Mouse (Mus musculus) embryonic fibroblast, embryonic 13.5 days (primary cell): ENCODE results near the gene Maip1. TPM values are rescaled to one million over a fixed set of nuclear protein-coding genes. Genes with fewer than 3 reads are reported as not detected.
A peak's percentile ranks its signal among the peaks of the same experiment; 100 is the strongest.

Experiments used
- H3K27ac ChIP-seq: 2 replicates; pipeline ENCODE4 v1.5.1; 2012; ENCODE audit warnings: low read length, control low read depth, inconsistent platforms; ENCODE audit not compliant: insufficient read depth
- H3K4me1 ChIP-seq: 2 replicates; pipeline ENCODE4 v1.6.1; 2011; ENCODE audit warnings: low read length; ENCODE audit not compliant: control insufficient read depth, insufficient read depth
- H3K4me3 ChIP-seq: 2 replicates; pipeline ENCODE4 v1.5.1; 2011; ENCODE audit warnings: mild to moderate bottlenecking, control low read depth, low read length; ENCODE audit not compliant: insufficient read depth
- CTCF ChIP-seq: IDR thresholded peaks from 2 replicates; pipeline ENCODE4 v1.5.1; 2011; ENCODE audit warnings: mild to moderate bottlenecking, control low read depth, low read length, moderate library complexity, borderline replicate concordance; ENCODE audit not compliant: insufficient read depth
- POLR2A ChIP-seq: IDR thresholded peaks from 2 replicates; pipeline ENCODE4 v1.6.1; 2011; ENCODE audit warnings: low read depth, mild to moderate bottlenecking, control low read depth, low read length, moderate library complexity
- polyA plus RNA-seq: library from polyadenylated mRNA; stranded (reverse); fragments of >200 nt; gene quantifications from 2 replicates; pipeline ENCODE4 v1.2.4, GENCODE M21; 2011; ENCODE audit warnings: low read depth; ENCODE audit not compliant: missing spikeins, insufficient read length

Gene Maip1
- polyA plus RNA-seq, 1 experiment: 11.5 TPM

GRCm38 (mm10) chr1:57423696-57424095 lies 17.6 kb downstream of the Maip1 start:
- TF ChIP-seq POLR2A (no peak), CTCF (peak; percentile 26; the same call in 1 of the 2 replicates)
- Histone ChIP-seq H3K4me3 (no peak overlapping the region), H3K4me1 (no peaks in the 10 kb centered on the region), H3K27ac (no peak overlapping the region)

GRCm38 (mm10) chr1:57428368-57429308 lies 22.5 kb downstream of the Maip1 start:
- H3K27ac ChIP-seq: no peak overlapping the region
- H3K4me1 ChIP-seq: no peaks in the 10 kb centered on the region
- TF ChIP-seq POLR2A: no peak
- TF ChIP-seq CTCF: peak; percentile 54; the same call in 1 of the 2 replicates
- no peak overlapping the region for H3K4me3 ChIP-seq

GRCm38 (mm10) chr1:57429786-57430483 lies 23.8 kb downstream of the Maip1 start:
- no peaks in the 10 kb centered on the region for H3K4me1 ChIP-seq
- no peak overlapping the region for H3K4me3 ChIP-seq
- H3K27ac ChIP-seq: peak overlapping the region; percentile 0
- TF ChIP-seq CTCF (no peak), POLR2A (no peak)

GRCm38 (mm10) chr1:57433141-57433540 lies 27.0 kb downstream of the Maip1 start:
- TF ChIP-seq POLR2A: no peak
- no peak for TF ChIP-seq CTCF

GRCm38 (mm10) chr1:57436408-57436807 lies 30.3 kb downstream of the Maip1 start:
- no peak for TF ChIP-seq CTCF
- no peak for TF ChIP-seq POLR2A
- Histone ChIP-seq H3K27ac (peak overlapping the region; percentile 41), H3K4me3 (peak overlapping the region; percentile 3; the same call in 1 of the 2 replicates), H3K4me1 (peaks cover 6% of the 10 kb centered on the region)

More at GRCm38 (mm10) chr1:57433141-57433540, 27.0 kb downstream of the Maip1 start:
- no peak overlapping the region for H3K4me3 ChIP-seq
- H3K27ac ChIP-seq: no peak overlapping the region
- no peaks in the 10 kb centered on the region; the same call in none of the 2 replicates for H3K4me1 ChIP-seq

GRCm38 (mm10) chr1:57436954-57437353 lies 30.8 kb downstream of the Maip1 start:
- TF ChIP-seq CTCF: no peak
- TF ChIP-seq POLR2A: no peak
- peak overlapping the region; percentile 30 for H3K27ac ChIP-seq
- H3K4me3 ChIP-seq: peak overlapping the region; percentile 3; the same call in 1 of the 2 replicates
- peaks cover 6% of the 10 kb centered on the region for H3K4me1 ChIP-seq

- Histone ChIP-seq H3K4me1 (peaks cover 6% of the 10 kb centered on the region), H3K4me3 (no peak overlapping the region), H3K27ac (no peak overlapping the region)
- TF ChIP-seq POLR2A: no peak
- no peak for TF ChIP-seq CTCF
Measured at GRCm38 (mm10) chr1:57439026-57439425, 32.9 kb downstream of the Maip1 start.

GRCm38 (mm10) chr1:57440771-57441170 lies 34.6 kb downstream of the Maip1 start:
- Histone ChIP-seq H3K4me3 (no peak overlapping the region), H3K27ac (peak overlapping the region; percentile 20; the same call in 1 of the 2 replicates), H3K4me1 (peaks cover 6% of the 10 kb centered on the region)
- TF ChIP-seq CTCF: no peak

GRCm38 (mm10) chr1:57445679-57446078 lies 39.6 kb downstream of the Maip1 start:
- TF ChIP-seq POLR2A: no peak
- TF ChIP-seq CTCF: no peak
- peaks cover 7% of the 10 kb centered on the region; the same call in 1 of the 2 replicates for H3K4me1 ChIP-seq
- H3K4me3 ChIP-seq: no peak overlapping the region
- no peak overlapping the region for H3K27ac ChIP-seq

- Histone ChIP-seq H3K27ac (no peak overlapping the region), H3K4me3 (no peak overlapping the region), H3K4me1 (peaks cover 3% of the 10 kb centered on the region; the same call in 1 of the 2 replicates)
- TF ChIP-seq POLR2A (no peak), CTCF (no peak)
Measured at GRCm38 (mm10) chr1:57450241-57450640, 44.1 kb downstream of the Maip1 start.
